21 mouse cellular contexts compared by ENCODE assay signal in the genomic region with DNA sequence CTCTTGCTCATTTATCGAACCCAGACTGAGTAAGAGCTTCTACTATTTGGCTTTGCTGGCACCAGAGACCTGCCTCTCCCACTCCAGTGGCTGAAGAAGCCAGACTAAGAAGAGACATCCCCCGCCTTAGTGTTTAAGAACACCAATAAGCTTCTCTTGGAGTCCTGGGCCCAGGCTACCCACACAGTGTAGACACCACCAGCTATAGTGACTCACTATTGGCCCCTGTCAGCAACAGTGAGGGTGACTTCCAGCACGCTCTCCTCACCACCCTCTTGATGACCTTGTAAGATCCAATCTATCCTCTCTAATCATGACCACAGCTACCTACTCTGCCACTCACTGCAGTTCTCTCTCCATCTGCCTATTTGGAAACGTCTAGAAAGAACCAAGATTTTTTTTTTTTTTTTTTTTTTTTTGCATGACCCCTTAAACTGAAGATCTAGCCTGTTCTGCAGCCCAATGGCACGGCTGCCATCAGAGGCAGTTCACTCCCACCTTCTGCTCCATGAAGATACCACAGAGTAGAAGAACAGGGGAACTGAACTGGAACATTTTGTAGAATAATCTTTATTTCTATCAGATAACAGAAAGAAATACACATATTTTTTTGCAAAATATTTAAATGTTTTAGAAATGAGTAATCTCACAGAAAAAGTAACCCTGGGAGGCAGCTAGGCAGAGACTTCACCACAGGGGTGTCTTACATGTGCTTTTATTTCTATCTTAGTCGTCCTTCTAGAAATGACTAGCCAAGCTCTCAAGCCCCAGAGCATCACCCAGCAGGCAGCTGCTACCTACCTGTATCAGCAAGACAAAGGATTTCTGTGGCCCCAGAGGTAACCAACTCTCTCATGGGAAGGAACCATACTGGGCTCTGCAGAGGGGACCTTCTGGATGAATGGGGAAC. TPM values are rescaled to one million over a fixed set of nuclear protein-coding genes. Genes with fewer than 3 reads are reported as not detected.
A peak's percentile ranks its signal among the peaks of the same experiment; 100 is the strongest.
DNase-seq lines count a peak whose midpoint lies in the region; ATAC-seq lines count a peak whose summit lies in the region.
"Had no signal": no experiment of that assay in that cellular context is flagged by ENCODE, and none has a peak within 500 bp of the region (broad histone marks: within the 10 kb centered on the region; RNA-seq: fewer than 3 reads in every experiment).

No protein-coding gene starts in this region.

- H3K9ac ChIP-seq in hindbrain, embryonic 12.5 days, result no peak overlapping the region
- no peak overlapping the region for H3K9ac ChIP-seq in forebrain, embryonic 12.5 days
- H3K9ac ChIP-seq: embryonic facial prominence, embryonic 15.5 days; hindbrain, embryonic 15.5 days had no signal

- H3K27me3 ChIP-seq in hindbrain, embryonic 12.5 days, result no peaks in the 10 kb centered on the region
- H3K27me3 ChIP-seq in forebrain, embryonic 12.5 days, result no peaks in the 10 kb centered on the region
- H3K27me3 ChIP-seq: embryonic facial prominence, embryonic 15.5 days; hindbrain, embryonic 15.5 days; Patski had no signal

- peaks cover 13% of the 10 kb centered on the region for H3K36me3 ChIP-seq in hindbrain, embryonic 12.5 days
- peaks cover 10% of the 10 kb centered on the region; the same call in 1 of the 2 replicates for H3K36me3 ChIP-seq in forebrain, embryonic 12.5 days (replicated peaks)

- no peak overlapping the region for H3K4me2 ChIP-seq in hindbrain, embryonic 12.5 days (replicated peaks)
- H3K4me2 ChIP-seq in forebrain, embryonic 12.5 days, result no peak overlapping the region
- H3K4me2 ChIP-seq: embryonic facial prominence, embryonic 15.5 days; hindbrain, embryonic 15.5 days had no signal

- DNase-seq in 416B (ENCODE audit: low read depth) (peak; percentile 27), R1 (ENCODE audit: low read depth, low spot score) (peak; percentile 14), liver (no peak)
- peak; percentile 42 for DNase-seq in CD4-positive, CD25-positive, alpha-beta regulatory T cell, adult 2 months (ENCODE audit: low read depth, low spot score)
- DNase-seq: adrenal gland, adult 8-10 months; adrenal gland, postnatal 36 days; cerebellum, adult 8-10 months; cerebellum, postnatal 14 days; embryo, embryonic 11 days; heart, adult 18-20 months; heart, postnatal 10 days; kidney, adult 11 months; kidney, adult 9 months had no signal

- no peak overlapping the region for H3K27ac ChIP-seq in hindbrain, embryonic 12.5 days
- no peak overlapping the region for H3K27ac ChIP-seq in forebrain, embryonic 12.5 days
- H3K27ac ChIP-seq: embryonic facial prominence, embryonic 15.5 days; heart, embryonic 10.5 days; hindbrain, embryonic 15.5 days had no signal

- peak; percentile 68 for ATAC-seq in inflammation-experienced regulatory T-cells, adult 6 months
- ATAC-seq in hindbrain, embryonic 12.5 days (ENCODE audit: low FRiP score), result no peak
- ATAC-seq in forebrain, embryonic 12.5 days (ENCODE audit: low FRiP score), result no peak
- ATAC-seq: forebrain, embryonic 16.5 days; Patski had no signal

- H3K4me3 ChIP-seq in hindbrain, embryonic 12.5 days, result no peak overlapping the region
- H3K4me3 ChIP-seq in forebrain, embryonic 12.5 days (replicated peaks), result no peak overlapping the region
- H3K4me3 ChIP-seq: embryonic facial prominence, embryonic 15.5 days; heart, embryonic 10.5 days; hindbrain, embryonic 15.5 days had no signal

- no peaks in the 10 kb centered on the region for H3K4me1 ChIP-seq in hindbrain, embryonic 12.5 days
- no peaks in the 10 kb centered on the region for H3K4me1 ChIP-seq in forebrain, embryonic 12.5 days
- H3K4me1 ChIP-seq: embryonic facial prominence, embryonic 15.5 days; heart, embryonic 10.5 days; hindbrain, embryonic 15.5 days had no signal

- WGBS in hindbrain, embryonic 12.5 days, result 75% methylated on average over 6 of the region's 6 CpGs
- WGBS in forebrain, embryonic 12.5 days, result 65% methylated on average over 6 of the region's 6 CpGs

- no peaks in the 10 kb centered on the region for H3K9me3 ChIP-seq in hindbrain, embryonic 12.5 days (replicated peaks)
- no peaks in the 10 kb centered on the region for H3K9me3 ChIP-seq in forebrain, embryonic 12.5 days
- H3K9me3 ChIP-seq: embryonic facial prominence, embryonic 15.5 days; heart, embryonic 10.5 days; hindbrain, embryonic 15.5 days had no signal

RNA-seq across cellular contexts. Expression of a gene that starts 17.8 kb away (rescaled TPM):
- 10 to 100 TPM; 12.5 to 16.0 (median 14.0) TPM for polyA plus RNA-seq in inflammation-experienced regulatory T-cells, adult 6 months (2017; shearing (Covaris generic))
- 15.3 and 17.7 TPM in 2 replicates for polyA plus RNA-seq in hindbrain, embryonic 12.5 days (2016; fragmentation: Nextera tagmentation; extraction: Ambion mirVana)
- 19.4 and 19.8 TPM in 2 replicates for polyA plus RNA-seq in forebrain, embryonic 12.5 days (2016; fragmentation: Nextera tagmentation; extraction: Ambion mirVana)
